Mouse (Mus musculus) embryo, embryonic 10 days (tissue): ENCODE measurements around the gene Nat9.

Experiments
- DNase-seq: peaks from one replicate; pipeline ENCODE4 v3.0.0-alpha.2; 2015; ENCODE audit warnings: low spot score

Gene Nat9

GRCm38 (mm10) chr11:115176399-115177190, 11.1 kb downstream of the Nat9 start:
- DNase-seq: no peak

GRCm38 (mm10) chr11:115173549-115174339, 13.9 kb downstream of the Nat9 start:
- DNase-seq: peak; percentile 67

GRCm38 (mm10) chr11:115172825-115173287, 14.8 kb downstream of the Nat9 start:
- DNase-seq: peak; percentile 62

GRCm38 (mm10) chr11:115171125-115171524, 16.5 kb downstream of the Nat9 start:
- DNase-seq: no peak

- DNase-seq: no peak
Observed at GRCm38 (mm10) chr11:115169430-115169829, 18.2 kb downstream of the Nat9 start.

- DNase-seq: no peak
Observed at GRCm38 (mm10) chr11:115167631-115168249, 19.9 kb downstream of the Nat9 start.

- DNase-seq: no peak
Observed at GRCm38 (mm10) chr11:115166776-115167175, 20.9 kb downstream of the Nat9 start.

GRCm38 (mm10) chr11:115164976-115165374, 22.7 kb downstream of the Nat9 start:
- peak; percentile 64 for DNase-seq

GRCm38 (mm10) chr11:115164341-115164975, 23.2 kb downstream of the Nat9 start:
- no peak for DNase-seq

GRCm38 (mm10) chr11:115163568-115164150, 24.0 kb downstream of the Nat9 start:
- peak; percentile 78 for DNase-seq

- peak; percentile 98 for DNase-seq
Observed at GRCm38 (mm10) chr11:115162832-115163480, 24.7 kb downstream of the Nat9 start, which contains the start of gene Slc9a3r1. Gene Slc9a3r1 (plus strand): TSS chr11:115163341.

- DNase-seq: no peak
Observed at GRCm38 (mm10) chr11:115162205-115162601, 25.5 kb downstream of the Nat9 start.

GRCm38 (mm10) chr11:115161578-115162204, 26.0 kb downstream of the Nat9 start:
- no peak for DNase-seq

GRCm38 (mm10) chr11:115160883-115161577, 26.6 kb downstream of the Nat9 start:
- DNase-seq: peak; percentile 89

- DNase-seq: peak; percentile 59
Observed at GRCm38 (mm10) chr11:115160016-115160797, 27.5 kb downstream of the Nat9 start.

- no peak for DNase-seq
Observed at GRCm38 (mm10) chr11:115157933-115158719, 29.5 kb downstream of the Nat9 start.

- DNase-seq: no peak
Observed at GRCm38 (mm10) chr11:115155053-115155634, 32.5 kb downstream of the Nat9 start.
